Mouse (Mus musculus) frontal cortex, adult 2 months (tissue): ENCODE results near the gene B130006D01Rik. TPM values are rescaled to one million over a fixed set of nuclear protein-coding genes. Genes with fewer than 3 reads are reported as not detected.
A peak's percentile ranks its signal among the peaks of the same experiment; 100 is the strongest.

Experiments used
- DNase-seq, 2 experiments: peaks; one replicate each; pipeline ENCODE4 v3.0.0; 2022; ENCODE audit warnings: low spot score in 1 of 2; ENCODE audit errors: extremely low spot score in 1 of 2
- polyA plus RNA-seq: library from polyadenylated mRNA; depleted of rRNA; stranded (reverse); fragments of >200 nt; gene quantifications from 2 replicates; pipeline ENCODE4 v1.2.3, GENCODE M21; 2012; rRNA removed

Gene B130006D01Rik
- polyA plus RNA-seq = 0.52 and 0.55 TPM in 2 replicates

- no peak for DNase-seq
Observed at GRCm38 (mm10) chr11:95723287-95723686, at the start of gene B130006D01Rik. Gene B130006D01Rik (plus strand): TSS chr11:95723587.

- no peak for DNase-seq
Observed at GRCm38 (mm10) chr11:95675498-95675897, 47.9 kb upstream of the B130006D01Rik start.

GRCm38 (mm10) chr11:95676307-95676706 is 47.1 kb upstream of the B130006D01Rik start:
- peak in 1 of 2 experiments; percentile 62 for DNase-seq

- no peak for DNase-seq
Observed at GRCm38 (mm10) chr11:95677925-95678701, 45.3 kb upstream of the B130006D01Rik start.

GRCm38 (mm10) chr11:95681995-95682601 is 41.3 kb upstream of the B130006D01Rik start:
- DNase-seq = no peak

GRCm38 (mm10) chr11:95682946-95683345 is 40.4 kb upstream of the B130006D01Rik start:
- no peak for DNase-seq

- peak; percentile 57 to 93 for DNase-seq
Observed at GRCm38 (mm10) chr11:95686031-95686430, 37.4 kb upstream of the B130006D01Rik start.

GRCm38 (mm10) chr11:95687084-95687656 is 36.2 kb upstream of the B130006D01Rik start:
- no peak for DNase-seq

- no peak for DNase-seq
Observed at GRCm38 (mm10) chr11:95688515-95688914, 34.9 kb upstream of the B130006D01Rik start.

- peak in 1 of 2 experiments; percentile 31 for DNase-seq
Observed at GRCm38 (mm10) chr11:95688981-95689380, 34.4 kb upstream of the B130006D01Rik start.

- no peak for DNase-seq
Observed at GRCm38 (mm10) chr11:95689544-95689943, 33.8 kb upstream of the B130006D01Rik start.

- no peak for DNase-seq
Observed at GRCm38 (mm10) chr11:95698541-95698940, 24.8 kb upstream of the B130006D01Rik start.

- no peak for DNase-seq
Observed at GRCm38 (mm10) chr11:95700778-95701739, 22.3 kb upstream of the B130006D01Rik start.

- DNase-seq = no peak
Observed at GRCm38 (mm10) chr11:95704032-95704969, 19.1 kb upstream of the B130006D01Rik start.

- peak in 1 of 2 experiments; percentile 27 for DNase-seq
Observed at GRCm38 (mm10) chr11:95704970-95705330, 18.4 kb upstream of the B130006D01Rik start.

GRCm38 (mm10) chr11:95709534-95710040 is 13.8 kb upstream of the B130006D01Rik start:
- no peak for DNase-seq

GRCm38 (mm10) chr11:95710478-95710877 is 12.9 kb upstream of the B130006D01Rik start:
- DNase-seq = no peak

GRCm38 (mm10) chr11:95712085-95712562 is 11.3 kb upstream of the B130006D01Rik start:
- peak in 1 of 2 experiments; percentile 35 for DNase-seq
